Mouse (Mus musculus) intestine, embryonic 15.5 days (tissue): ENCODE data around the gene Ppp1r14a. TPM values are rescaled to one million over a fixed set of nuclear protein-coding genes. Genes with fewer than 3 reads are reported as not detected.

Experiments
- ATAC-seq: fragments of 200-750 bp; cut with Nextera tagmentation; 2 replicates; pipeline ENCODE4 v1.8.0; 2017; ENCODE audit warnings: moderate TSS enrichment, moderate library complexity
- H3K27ac ChIP-seq: fragments of 300-500 bp; sonication (generic); 2 replicates; pipeline ENCODE4 v1.5.1; 2015; ENCODE audit warnings: mild to moderate bottlenecking, inconsistent platforms
- H3K27me3 ChIP-seq: fragments of 300-500 bp; sonication (generic); replicated peaks from 2 replicates; pipeline ENCODE4 v1.6.1; 2015; ENCODE audit warnings: inconsistent platforms
- H3K36me3 ChIP-seq: fragments of 300-500 bp; sonication (generic); 2 replicates; pipeline ENCODE4 v1.6.1; 2015; ENCODE audit warnings: inconsistent platforms
- H3K4me1 ChIP-seq: fragments of 300-500 bp; sonication (generic); replicated peaks from 2 replicates; pipeline ENCODE4 v1.6.1; 2015; ENCODE audit warnings: inconsistent platforms
- H3K4me2 ChIP-seq: fragments of 300-500 bp; sonication (generic); replicated peaks from 2 replicates; pipeline ENCODE4 v1.6.1; 2015; ENCODE audit warnings: mild to moderate bottlenecking, inconsistent platforms
- H3K4me3 ChIP-seq: fragments of 300-500 bp; sonication (generic); replicated peaks from 2 replicates; pipeline ENCODE4 v1.5.1; 2015; ENCODE audit warnings: inconsistent platforms
- H3K9ac ChIP-seq: fragments of 300-500 bp; sonication (generic); 2 replicates; pipeline ENCODE4 v1.6.1; 2015; ENCODE audit warnings: inconsistent platforms
- H3K9me3 ChIP-seq: fragments of 300-500 bp; sonication (generic); 2 replicates; pipeline ENCODE4 v1.6.1; 2016; ENCODE audit warnings: inconsistent platforms
- WGBS: fragments of 180-500 bp; shearing (Covaris S2); methylation state at CpG from one replicate; pipeline ENCODE4 v1.1.7; 2015; 5-methylcytosine and 5-hydroxymethylcytosine counted together
- polyA plus RNA-seq: library from polyadenylated mRNA; unstranded; fragments of >200 nt; fragmentation: Nextera tagmentation; extraction: Ambion mirVana; gene quantifications from 2 replicates; pipeline ENCODE4 v1.2.1, GENCODE M21; 2015

Ppp1r14a gene
- polyA plus RNA-seq, 1 experiment from 2014 or later: 50.7 TPM

GRCm38 (mm10) chr7:29281201-29282073 lies 7.7 kb upstream of the Ppp1r14a start, which contains the start of gene Spint2:
TSS of gene Spint2 (minus strand) at chr7:29281912.
- Histone ChIP-seq H3K27me3 (peaks cover 5% of the 10 kb centered on the region), H3K4me1 (peaks cover 10% of the 10 kb centered on the region), H3K4me2 (peak within 1 kb of the TSS; percentile 95), H3K9me3 (no peaks in the 10 kb centered on the region), H3K36me3 (no peaks in the 10 kb centered on the region), H3K9ac (peak within 1 kb of the TSS; percentile 82), H3K27ac (peak within 1 kb of the TSS; percentile 91), H3K4me3 (peak within 1 kb of the TSS; percentile 72)
- ATAC-seq: peak; percentile 93
- under 1% methylated on average over 79 of the region's 80 CpGs for WGBS

DNA sequence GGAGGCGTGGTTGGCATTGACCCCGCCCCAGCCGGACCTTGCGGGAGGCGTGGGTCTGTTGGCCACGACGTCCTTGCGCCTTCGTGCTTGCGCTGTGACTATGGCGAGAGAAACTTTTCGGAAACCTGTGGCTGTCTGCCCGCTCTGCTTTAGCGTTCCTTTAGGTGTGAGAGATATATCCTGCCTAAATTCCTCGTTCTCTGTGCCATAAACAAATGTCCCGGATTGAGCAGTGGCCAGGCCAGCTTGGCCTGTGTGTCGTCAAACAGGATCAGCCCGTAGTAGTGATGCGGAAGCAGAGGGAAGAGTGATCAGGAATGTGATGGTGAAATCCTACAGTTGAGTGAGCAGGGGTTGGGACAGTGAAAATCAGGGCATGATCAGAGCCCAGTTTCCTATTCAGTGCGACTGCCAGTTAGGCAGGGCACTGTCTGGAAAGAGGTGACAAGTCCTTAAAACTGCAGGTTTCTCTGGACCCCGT lies 7.0 kb upstream of the Ppp1r14a start:
- H3K27me3 ChIP-seq: peaks cover 5% of the 10 kb centered on the region

DNA sequence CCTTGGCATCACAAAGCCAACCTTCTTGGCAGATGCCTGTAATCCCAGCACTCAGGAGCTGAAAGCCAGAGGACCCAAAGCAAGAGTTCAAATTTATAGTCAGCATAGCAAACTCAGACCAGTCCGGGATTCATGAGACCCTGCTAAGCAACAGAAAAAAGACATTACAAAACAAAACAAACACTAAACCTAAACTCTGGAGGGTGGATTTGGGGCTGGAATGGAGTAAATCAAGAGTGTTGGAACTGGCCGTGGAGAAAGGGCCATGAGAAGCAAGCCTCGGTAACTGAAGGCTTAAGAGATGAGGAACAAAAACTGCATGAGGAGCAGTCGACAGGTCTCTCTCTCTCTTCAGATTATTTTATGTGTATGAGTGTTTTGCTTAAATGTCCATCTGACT lies 5.2 kb upstream of the Ppp1r14a start:
- H3K4me1 ChIP-seq: peaks cover 10% of the 10 kb centered on the region; the same call in 1 of the 2 replicates
- no peak for ATAC-seq
- no peaks in the 10 kb centered on the region for H3K9me3 ChIP-seq
- no peaks in the 10 kb centered on the region for H3K36me3 ChIP-seq
- H3K4me2 ChIP-seq: no peak overlapping the region
- no peak overlapping the region for H3K4me3 ChIP-seq
- H3K27me3 ChIP-seq: peaks cover 5% of the 10 kb centered on the region
- H3K9ac ChIP-seq: no peak overlapping the region
- WGBS: 85% methylated on average over 4 of the region's 4 CpGs
- H3K27ac ChIP-seq: no peak overlapping the region

More for the DNA sequence above, 7.0 kb upstream of the Ppp1r14a start:
- Histone ChIP-seq H3K27ac (0 out of 2 replicates have a peak overlapping the region, but pooled peaks have one; percentile 6), H3K4me3 (peak overlapping the region; percentile 72), H3K4me2 (peak overlapping the region; percentile 95), H3K9ac (peak overlapping the region; percentile 82), H3K36me3 (no peaks in the 10 kb centered on the region), H3K4me1 (peaks cover 10% of the 10 kb centered on the region; the same call in 1 of the 2 replicates), H3K9me3 (no peaks in the 10 kb centered on the region)
- WGBS: 8% methylated on average over 21 of the region's 21 CpGs
- peak; percentile 71 for ATAC-seq

- Histone ChIP-seq H3K36me3 (no peaks in the 10 kb centered on the region), H3K4me2 (no peak overlapping the region), H3K9me3 (no peaks in the 10 kb centered on the region), H3K4me1 (peaks cover 14% of the 10 kb centered on the region; the same call in 1 of the 2 replicates), H3K9ac (no peak overlapping the region), H3K27me3 (peaks cover 5% of the 10 kb centered on the region), H3K27ac (no peak overlapping the region), H3K4me3 (no peak overlapping the region)
- no peak for ATAC-seq
- WGBS: 72% methylated on average over 6 of the region's 6 CpGs
These were observed 4.6 kb upstream of the Ppp1r14a start for GRCm38 (mm10) chr7:29284523-29284922.

DNA sequence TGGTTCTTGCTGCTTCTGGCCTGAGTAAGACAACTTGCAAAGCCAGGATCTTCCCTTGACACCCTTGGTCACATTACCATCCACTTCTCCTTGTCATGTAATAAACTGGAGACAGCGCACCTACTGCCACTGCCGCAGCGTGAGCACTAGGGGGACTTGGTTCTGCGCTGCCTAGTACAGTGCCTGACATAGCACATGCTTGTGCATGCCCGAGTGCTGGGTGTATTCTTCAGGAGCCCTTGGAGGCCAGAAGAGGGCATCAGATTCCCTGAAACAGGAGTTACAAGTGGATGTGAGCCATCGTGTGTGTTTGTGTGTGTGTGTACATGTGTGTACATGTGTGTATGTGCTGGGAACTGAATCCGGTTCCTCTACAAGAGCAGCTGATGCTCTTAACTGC lies 1.6 kb upstream of the Ppp1r14a start:
- WGBS: 85% methylated on average over 7 of the region's 7 CpGs
- H3K27me3 ChIP-seq: no peaks in the 10 kb centered on the region
- no peak overlapping the region for H3K9ac ChIP-seq
- no peak overlapping the region for H3K27ac ChIP-seq
- no peaks in the 10 kb centered on the region for H3K36me3 ChIP-seq
- no peak overlapping the region for H3K4me3 ChIP-seq
- H3K9me3 ChIP-seq: no peaks in the 10 kb centered on the region
- H3K4me1 ChIP-seq: peaks cover 24% of the 10 kb centered on the region
- H3K4me2 ChIP-seq: no peak overlapping the region
- no peak for ATAC-seq

GRCm38 (mm10) chr7:29288079-29288478 lies 1.0 kb upstream of the Ppp1r14a start:
- H3K4me3 ChIP-seq: no peak overlapping the region
- H3K4me2 ChIP-seq: no peak overlapping the region
- H3K9me3 ChIP-seq: no peaks in the 10 kb centered on the region
- no peaks in the 10 kb centered on the region for H3K36me3 ChIP-seq
- peaks cover 30% of the 10 kb centered on the region for H3K4me1 ChIP-seq
- no peak overlapping the region for H3K9ac ChIP-seq
- ATAC-seq: peak; percentile 20; the same call in 1 of the 2 replicates
- 0 out of 2 replicates have a peak overlapping the region, but pooled peaks have one; percentile 36 for H3K27ac ChIP-seq
- WGBS: 66% methylated on average over 2 of the region's 2 CpGs
- no peaks in the 10 kb centered on the region for H3K27me3 ChIP-seq

- no peak for ATAC-seq
- Histone ChIP-seq H3K4me3 (peak overlapping the region; percentile 48), H3K27ac (peak overlapping the region; percentile 91), H3K9ac (peak overlapping the region; percentile 58), H3K36me3 (no peaks in the 10 kb centered on the region), H3K4me2 (peak overlapping the region; percentile 93), H3K9me3 (no peaks in the 10 kb centered on the region), H3K4me1 (peaks cover 36% of the 10 kb centered on the region), H3K27me3 (no peaks in the 10 kb centered on the region)
- 61% methylated on average over 6 of the region's 6 CpGs for WGBS
These were observed 748 bp downstream of the Ppp1r14a start for GRCm38 (mm10) chr7:29289856-29290255.

GRCm38 (mm10) chr7:29290691-29291485 lies 1.8 kb downstream of the Ppp1r14a start:
- Histone ChIP-seq H3K27me3 (no peaks in the 10 kb centered on the region), H3K36me3 (no peaks in the 10 kb centered on the region), H3K4me2 (peak overlapping the region; percentile 93), H3K4me1 (peaks cover 36% of the 10 kb centered on the region), H3K9me3 (no peaks in the 10 kb centered on the region), H3K9ac (peak overlapping the region; percentile 38), H3K4me3 (peak overlapping the region; percentile 48), H3K27ac (peak overlapping the region; percentile 91)
- no peak for ATAC-seq
- WGBS: 43% methylated on average over 11 of the region's 11 CpGs

DNA sequence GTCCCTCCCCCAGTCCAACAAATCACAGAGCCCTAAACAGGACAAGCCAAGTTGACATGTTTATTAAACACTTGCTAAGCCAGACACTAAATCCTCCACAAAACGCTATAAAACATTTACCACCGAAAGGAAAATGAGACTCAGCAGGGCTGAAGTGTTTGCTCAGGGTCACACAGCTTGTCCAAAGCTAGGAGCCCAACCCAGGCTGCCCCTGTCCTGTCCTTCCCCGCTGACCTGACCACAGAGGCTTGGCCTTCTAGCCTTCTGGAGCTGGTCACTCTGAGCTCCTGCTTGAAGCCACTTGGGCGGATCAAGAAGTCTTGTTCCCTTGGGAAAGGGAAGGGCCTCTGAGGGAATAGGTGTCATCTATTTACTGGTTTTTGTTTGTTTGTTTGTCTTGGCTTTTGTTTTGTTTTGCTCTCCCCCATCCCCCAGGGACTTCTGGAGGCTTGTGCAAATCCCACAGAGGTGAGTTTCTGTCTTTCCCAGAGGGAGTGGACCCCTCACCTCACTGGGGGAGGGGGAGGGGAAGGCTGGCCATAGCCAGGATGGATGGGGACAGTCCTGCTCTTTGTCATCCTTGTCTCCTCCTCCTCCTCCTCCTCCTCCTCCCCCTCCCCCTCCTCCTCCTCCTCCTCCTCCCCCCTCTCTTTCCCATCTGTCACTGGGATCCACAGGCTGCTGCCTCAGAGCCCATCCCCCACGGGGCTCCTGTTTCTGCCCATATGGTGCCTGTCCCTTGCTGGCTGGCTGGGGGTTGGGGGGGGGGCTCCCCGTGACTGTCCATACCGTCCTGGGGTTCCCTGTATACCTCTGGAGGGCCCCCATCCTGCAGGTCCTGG lies 2.7 kb downstream of the Ppp1r14a start:
- Histone ChIP-seq H3K4me3 (peak overlapping the region; percentile 48; the same call in 1 of the 2 replicates), H3K27me3 (no peaks in the 10 kb centered on the region), H3K4me1 (peaks cover 36% of the 10 kb centered on the region), H3K36me3 (no peaks in the 10 kb centered on the region), H3K9me3 (no peaks in the 10 kb centered on the region), H3K27ac (peak overlapping the region; percentile 91), H3K9ac (peak overlapping the region; percentile 38; the same call in 1 of the 2 replicates), H3K4me2 (peak overlapping the region; percentile 93)
- ATAC-seq: no peak
- 18% methylated on average over 7 of the region's 7 CpGs for WGBS

DNA sequence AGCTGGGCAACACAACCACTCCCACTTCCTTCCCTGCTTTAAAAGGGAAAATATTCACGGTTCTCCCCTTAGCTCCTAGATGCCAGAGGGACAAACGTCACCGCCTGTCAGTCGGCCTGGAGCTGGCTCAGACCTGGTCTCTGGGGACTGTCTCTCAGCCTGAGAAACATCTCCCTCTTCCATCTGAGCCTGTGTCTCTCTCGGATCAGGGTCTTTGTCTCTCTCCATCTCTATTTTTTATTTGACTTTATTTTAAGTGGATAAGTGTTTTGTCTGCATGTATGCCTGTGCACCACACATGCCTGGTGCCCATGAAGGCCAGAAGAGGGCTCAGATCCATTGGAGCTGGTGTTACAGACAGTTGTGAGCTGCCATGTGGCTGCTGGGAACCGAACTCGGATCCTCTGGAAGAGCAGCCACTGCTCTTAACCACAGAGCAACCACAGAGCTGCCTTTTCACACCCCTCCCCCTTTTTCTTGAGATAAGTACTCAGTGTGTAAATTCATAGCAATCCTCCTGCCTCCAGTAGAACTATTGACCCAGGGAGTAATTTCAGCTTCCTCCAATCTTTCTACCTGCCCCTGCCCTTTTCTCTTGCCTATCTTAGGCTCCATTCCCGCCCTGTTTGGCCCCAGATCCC lies 3.5 kb downstream of the Ppp1r14a start:
- Histone ChIP-seq H3K9me3 (no peaks in the 10 kb centered on the region), H3K4me2 (peak overlapping the region; percentile 93)

More for the DNA sequence above, 3.5 kb downstream of the Ppp1r14a start:
- Histone ChIP-seq H3K27me3 (no peaks in the 10 kb centered on the region), H3K27ac (peak overlapping the region; percentile 80), H3K36me3 (no peaks in the 10 kb centered on the region), H3K4me3 (no peak overlapping the region), H3K4me1 (peaks cover 36% of the 10 kb centered on the region), H3K9ac (peak overlapping the region; percentile 3; the same call in 1 of the 2 replicates)
- ATAC-seq: no peak
- 19% methylated on average over 8 of the region's 8 CpGs for WGBS
